34 mouse cellular contexts compared by ENCODE assay signal in genomic region chr4:127183867-127184266, GRCm38 (mm10). TPM values are rescaled to one million over a fixed set of nuclear protein-coding genes. Genes with fewer than 3 reads are reported as not detected.
DNase-seq lines count a peak whose midpoint lies in the region; ATAC-seq lines count a peak whose summit lies in the region.
"Had no signal": no experiment of that assay in that cellular context is flagged by ENCODE, and none has a peak within 500 bp of the region (broad histone marks: within the 10 kb centered on the region; RNA-seq: fewer than 3 reads in every experiment).

No protein-coding gene starts in this region.

- WGBS in midbrain, embryonic 11.5 days = 77% methylated on average over 5 of the region's 5 CpGs
- WGBS in midbrain, embryonic 13.5 days = 89% methylated on average over 5 of the region's 5 CpGs
- 87% methylated on average over 5 of the region's 5 CpGs for WGBS in intestine, embryonic 16.5 days

- H3K4me3 ChIP-seq in midbrain, embryonic 11.5 days (ENCODE audit: low read depth, low read length) = no peak overlapping the region
- no peak overlapping the region for H3K4me3 ChIP-seq in midbrain, embryonic 13.5 days (replicated peaks)
- H3K4me3 ChIP-seq in intestine, embryonic 16.5 days (ENCODE audit: low read length) = no peak overlapping the region
- H3K4me3 ChIP-seq: embryonic facial prominence, embryonic 10.5 days; embryonic facial prominence, embryonic 15.5 days; forebrain, embryonic 12.5 days; hindbrain, embryonic 12.5 days; intestine, embryonic 15.5 days; limb, embryonic 13.5 days; lung, embryonic 15.5 days; myocyte; neural tube, embryonic 12.5 days had no signal

- H3K9ac ChIP-seq in midbrain, embryonic 11.5 days (ENCODE audit: low read length) = no peak overlapping the region
- H3K9ac ChIP-seq in midbrain, embryonic 13.5 days (replicated peaks) = no peak overlapping the region
- no peak overlapping the region for H3K9ac ChIP-seq in intestine, embryonic 16.5 days (ENCODE audit: low read depth, low read length)
- H3K9ac ChIP-seq: embryonic facial prominence, embryonic 15.5 days; forebrain, embryonic 12.5 days; hindbrain, embryonic 12.5 days; intestine, embryonic 15.5 days; limb, embryonic 13.5 days; lung, embryonic 15.5 days; neural tube, embryonic 12.5 days had no signal

- H3K4me2 ChIP-seq in midbrain, embryonic 11.5 days = no peak overlapping the region
- H3K4me2 ChIP-seq in midbrain, embryonic 13.5 days (replicated peaks) = no peak overlapping the region
- H3K4me2 ChIP-seq in intestine, embryonic 16.5 days (ENCODE audit: low read depth, low read length) = no peak overlapping the region
- H3K4me2 ChIP-seq: embryonic facial prominence, embryonic 15.5 days; forebrain, embryonic 12.5 days; heart, embryonic 11.5 days; hindbrain, embryonic 12.5 days; intestine, embryonic 15.5 days; limb, embryonic 13.5 days; liver, embryonic 11.5 days; lung, embryonic 15.5 days; neural tube, embryonic 12.5 days had no signal

- no peaks in the 10 kb centered on the region for H3K27me3 ChIP-seq in midbrain, embryonic 11.5 days (ENCODE audit: control insufficient read depth, insufficient read depth, low read length)
- H3K27me3 ChIP-seq in midbrain, embryonic 13.5 days = no peaks in the 10 kb centered on the region
- H3K27me3 ChIP-seq in intestine, embryonic 16.5 days (replicated peaks; ENCODE audit: control insufficient read depth, insufficient read depth, low read length) = no peaks in the 10 kb centered on the region
- H3K27me3 ChIP-seq: hindbrain, embryonic 12.5 days had no signal

- peaks cover 3% of the 10 kb centered on the region for H3K4me1 ChIP-seq in midbrain, embryonic 11.5 days (ENCODE audit: control insufficient read depth, insufficient read depth, low read length)
- H3K4me1 ChIP-seq in midbrain, embryonic 13.5 days (replicated peaks) = peaks cover 18% of the 10 kb centered on the region
- H3K4me1 ChIP-seq in intestine, embryonic 16.5 days (ENCODE audit: control insufficient read depth, insufficient read depth, low read length) = no peaks in the 10 kb centered on the region
- H3K4me1 ChIP-seq: embryonic facial prominence, embryonic 15.5 days; intestine, embryonic 15.5 days; lung, embryonic 15.5 days; neural tube, embryonic 12.5 days had no signal

- peak; percentile 44 for DNase-seq in midbrain, embryonic 11.5 days (ENCODE audit: low spot score, missing footprints)
- peak; percentile 86 to 91 for DNase-seq in cerebellum, adult 18-20 months
- peak; percentile 94 to 95 for DNase-seq in cerebellum, postnatal 10 days
- no peak for DNase-seq in layer of hippocampus, adult 9-11 months
- DNase-seq: adrenal gland, postnatal 25 days; gastrocnemius, postnatal 25 days; heart, adult 11 months; heart, postnatal 36 days; kidney, adult 8-10 months; kidney, postnatal 4 days; layer of hippocampus, postnatal 36 days; lung, postnatal 36 days; midbrain, embryonic 14.5 days; spleen, adult 18-20 months; thymus, adult 18-20 months; thymus, postnatal 25 days had no signal

- H3K9me3 ChIP-seq in midbrain, embryonic 11.5 days (ENCODE audit: control insufficient read depth, low read length) = no peaks in the 10 kb centered on the region
- no peaks in the 10 kb centered on the region for H3K9me3 ChIP-seq in midbrain, embryonic 13.5 days
- H3K9me3 ChIP-seq in intestine, embryonic 16.5 days (ENCODE audit: control insufficient read depth, low read length) = no peaks in the 10 kb centered on the region
- H3K9me3 ChIP-seq: embryonic facial prominence, embryonic 10.5 days; embryonic facial prominence, embryonic 15.5 days; forebrain, embryonic 12.5 days; hindbrain, embryonic 12.5 days; intestine, embryonic 15.5 days; limb, embryonic 13.5 days; lung, embryonic 15.5 days; neural tube, embryonic 12.5 days had no signal

- H3K27ac ChIP-seq in midbrain, embryonic 11.5 days (ENCODE audit: low read depth, low read length) = no peak overlapping the region
- H3K27ac ChIP-seq in midbrain, embryonic 13.5 days = no peak overlapping the region
- H3K27ac ChIP-seq in intestine, embryonic 16.5 days (ENCODE audit: low read length) = no peak overlapping the region
- H3K27ac ChIP-seq: embryonic facial prominence, embryonic 10.5 days; embryonic facial prominence, embryonic 15.5 days; forebrain, embryonic 12.5 days; hindbrain, embryonic 12.5 days; hindbrain, postnatal 0 days; intestine, embryonic 15.5 days; kidney, postnatal 0 days; limb, embryonic 13.5 days; lung, embryonic 15.5 days; neural tube, embryonic 12.5 days; stomach, postnatal 0 days had no signal

- H3K36me3 ChIP-seq in midbrain, embryonic 11.5 days (ENCODE audit: control insufficient read depth, insufficient read depth, low read length) = no peaks in the 10 kb centered on the region
- H3K36me3 ChIP-seq in midbrain, embryonic 13.5 days = no peaks in the 10 kb centered on the region
- H3K36me3 ChIP-seq in intestine, embryonic 16.5 days (ENCODE audit: control insufficient read depth, insufficient read depth, low read length) = no peaks in the 10 kb centered on the region
- H3K36me3 ChIP-seq: embryonic facial prominence, embryonic 10.5 days; embryonic facial prominence, embryonic 15.5 days; forebrain, embryonic 12.5 days; hindbrain, embryonic 12.5 days; intestine, embryonic 15.5 days; limb, embryonic 13.5 days; lung, embryonic 15.5 days; neural tube, embryonic 12.5 days had no signal

- ATAC-seq in midbrain, embryonic 11.5 days (ENCODE audit: low FRiP score) = no peak
- no peak for ATAC-seq in midbrain, embryonic 13.5 days
- no peak for ATAC-seq in monocyte, adult 5-6 weeks (replicated peaks; ENCODE audit: insufficient number of reproducible peaks, low FRiP score, low TSS enrichment, poor library complexity, severe bottlenecking)
- no peak for ATAC-seq in intestine, embryonic 16.5 days
- ATAC-seq: hindbrain, postnatal 0 days; intestine, embryonic 15.5 days had no signal

RNA-seq across cellular contexts. Expression of gene Dlgap3, which starts 14.9 kb away (rescaled TPM):
- polyA plus RNA-seq in midbrain, embryonic 11.5 days (2014; fragmentation: Nextera tagmentation; extraction: Ambion mirVana) = 4.0 and 4.4 TPM in 2 replicates
- 7.2 and 10.1 TPM in 2 replicates for polyA plus RNA-seq in midbrain, embryonic 13.5 days (2015; fragmentation: Nextera tagmentation; extraction: Ambion mirVana)
- not detected in 3 replicates for total RNA-seq in monocyte, adult 5-6 weeks (2017)
- polyA plus RNA-seq in intestine, embryonic 16.5 days (2015; fragmentation: Nextera tagmentation; extraction: Ambion mirVana) = 0.50 and 0.75 TPM in 2 replicates
- total RNA-seq: megakaryocyte, adult 5-6 weeks had no signal
- polyA plus RNA-seq: myocyte had no signal

RNA-seq across cellular contexts. Expression of gene Smim12, which starts 59.7 kb away (rescaled TPM):
- 54.5 and 60.0 TPM in 2 replicates for polyA plus RNA-seq in midbrain, embryonic 11.5 days (2014; fragmentation: Nextera tagmentation; extraction: Ambion mirVana)
- polyA plus RNA-seq in midbrain, embryonic 13.5 days (2015; fragmentation: Nextera tagmentation; extraction: Ambion mirVana) = 45.1 and 48.0 TPM in 2 replicates
- 32.2 to 42.3 TPM (median 32.9 TPM) in 3 replicates for total RNA-seq in monocyte, adult 5-6 weeks (2017)
- polyA plus RNA-seq in intestine, embryonic 16.5 days (2015; fragmentation: Nextera tagmentation; extraction: Ambion mirVana) = 56.1 and 63.3 TPM in 2 replicates
